Mouse (Mus musculus): ENCODE results near the gene Pde1a.

Gene Pde1a

GRCm38 (mm10) chr2:80046751-80047513 lies 82.3 kb downstream of the Pde1a start:
- DNase-seq (ENCODE audit: low spot score in 2 of 2), result no peak

- no peak for DNase-seq (ENCODE audit: low spot score in 2 of 2)
Measured at GRCm38 (mm10) chr2:80038642-80039445, 90.4 kb downstream of the Pde1a start.

DNA sequence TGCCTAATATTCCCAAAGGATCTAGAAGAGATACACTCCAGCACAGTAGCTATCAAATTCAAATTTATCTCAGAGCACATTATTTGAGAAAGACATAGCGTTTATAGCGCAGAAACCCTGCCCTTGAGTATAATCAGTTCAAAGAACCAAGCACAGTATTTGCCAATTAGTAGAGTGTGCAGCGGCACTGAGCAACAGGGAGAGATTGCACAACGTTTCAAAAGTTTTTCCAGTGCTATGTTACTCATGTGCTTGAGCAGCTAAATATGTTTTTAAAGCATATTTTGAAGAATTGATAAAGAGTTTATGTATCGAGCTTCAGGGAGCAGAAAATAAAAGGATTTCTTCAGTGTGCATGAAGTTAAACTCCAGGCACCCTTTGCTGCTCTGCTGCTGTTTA lies 91.3 kb downstream of the Pde1a start:
- no peak for DNase-seq (ENCODE audit: low spot score in 2 of 2)

DNA sequence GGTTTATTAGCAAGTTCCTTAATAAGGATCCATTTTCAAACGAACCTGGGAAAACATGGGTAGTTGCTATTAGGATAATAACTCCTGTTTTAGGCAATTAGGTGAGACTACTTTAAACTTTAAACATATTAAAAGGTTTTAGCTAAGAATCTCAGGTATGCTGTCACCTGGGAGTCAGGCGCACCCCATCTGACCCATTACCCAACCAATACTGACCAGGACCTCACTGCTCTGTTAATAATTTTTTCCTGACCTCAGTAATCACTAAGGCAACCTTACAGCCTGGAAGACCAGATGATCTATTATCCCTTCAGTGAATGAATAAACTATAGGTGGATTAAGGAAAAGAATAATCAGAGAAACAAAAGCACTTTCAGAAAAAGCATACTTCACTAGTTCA lies 100.2 kb downstream of the Pde1a start:
- no peak for DNase-seq (ENCODE audit: low spot score in 2 of 2)

DNA sequence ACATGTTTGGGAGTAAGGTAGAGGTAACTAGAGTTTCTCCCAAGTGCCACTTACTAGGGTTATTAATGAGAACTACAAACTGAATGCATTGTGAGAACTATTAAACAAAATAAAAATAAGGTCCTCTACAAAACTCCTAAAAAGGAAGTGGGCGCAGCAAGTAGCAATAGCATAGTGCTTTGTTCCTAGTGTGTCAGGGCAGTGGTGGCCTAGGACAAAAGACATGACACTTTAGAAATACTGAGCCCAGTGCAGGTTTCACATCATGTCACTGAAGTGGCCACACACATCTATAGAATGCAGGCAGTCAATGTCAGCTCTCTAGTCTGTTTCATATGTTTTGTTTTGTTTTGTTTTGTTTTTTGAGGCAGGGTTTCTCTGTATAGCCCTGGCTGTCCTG lies 103.2 kb downstream of the Pde1a start:
- no peak for DNase-seq (ENCODE audit: low spot score in 2 of 2)

- no peak for DNase-seq (ENCODE audit: low spot score in 2 of 2)
Measured at GRCm38 (mm10) chr2:80025597-80025996, 103.7 kb downstream of the Pde1a start.

DNA sequence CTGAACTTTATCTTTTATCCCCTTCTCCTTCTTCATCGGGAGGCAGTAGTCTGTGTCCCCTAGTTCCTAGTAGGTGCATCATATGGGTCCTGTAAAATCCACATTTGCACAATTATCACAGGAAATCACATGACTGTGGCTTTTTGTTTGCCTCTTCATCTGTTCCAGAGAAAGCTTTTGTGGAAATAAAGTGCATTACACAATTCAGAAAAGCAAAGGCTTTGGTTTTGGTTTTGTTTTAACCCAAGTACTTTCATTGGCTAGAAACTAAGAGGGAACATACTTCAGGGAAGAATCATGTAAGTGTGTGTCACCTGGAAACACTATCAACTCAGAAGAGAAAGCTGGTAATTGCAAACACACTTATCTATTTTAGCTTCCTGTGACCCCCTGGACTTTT lies 104.2 kb downstream of the Pde1a start:
- DNase-seq (ENCODE audit: low spot score in 2 of 2), result no peak

GRCm38 (mm10) chr2:80014161-80014560 lies 115.1 kb downstream of the Pde1a start:
- DNase-seq (ENCODE audit: low spot score in 2 of 2), result no peak

DNA sequence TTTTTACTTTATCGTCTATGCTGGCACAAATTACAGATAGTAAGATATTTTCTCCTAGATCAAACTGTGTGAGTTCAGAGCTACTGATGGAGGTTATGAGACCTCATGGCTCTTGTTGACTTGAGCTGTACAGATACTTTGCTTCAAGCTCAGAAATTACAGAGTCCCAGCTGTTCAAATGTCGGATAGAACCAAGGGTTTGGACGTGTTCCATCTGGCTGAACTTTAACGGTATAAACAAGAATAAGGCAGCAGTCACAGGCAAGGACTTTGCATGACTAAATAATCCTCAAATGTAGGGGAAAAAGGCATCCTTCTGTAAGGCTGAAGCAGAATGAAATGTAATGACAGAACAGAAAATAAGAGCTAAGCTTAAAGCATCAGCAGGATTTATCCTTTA lies 116.2 kb downstream of the Pde1a start:
- no peak for DNase-seq (ENCODE audit: low spot score in 2 of 2)

GRCm38 (mm10) chr2:79999168-79999567 lies 130.1 kb downstream of the Pde1a start:
- DNase-seq (ENCODE audit: low spot score in 2 of 2), result no peak

DNA sequence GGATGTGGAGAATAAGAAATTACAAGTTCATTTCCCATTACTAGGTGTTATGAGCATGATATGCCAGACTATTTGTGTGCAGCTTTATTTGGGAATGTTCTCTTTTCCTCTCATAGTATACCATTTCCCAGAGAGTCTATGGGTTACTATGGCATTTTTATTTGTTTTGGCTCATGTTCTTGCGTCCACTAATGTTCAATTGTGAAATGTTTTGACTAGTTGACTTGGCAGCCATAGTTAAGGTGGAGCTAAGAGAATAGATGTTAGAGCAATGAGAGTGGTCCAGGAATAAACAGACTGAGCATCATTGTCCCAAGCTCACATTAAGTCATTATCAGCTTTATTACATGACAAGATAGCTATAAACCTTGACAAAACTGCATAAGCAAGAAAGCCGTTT lies 130.8 kb downstream of the Pde1a start:
- no peak for DNase-seq (ENCODE audit: low spot score in 2 of 2)

GRCm38 (mm10) chr2:79991642-79992041 lies 137.6 kb downstream of the Pde1a start:
- no peak for DNase-seq (ENCODE audit: low spot score in 2 of 2)

- no peak for DNase-seq (ENCODE audit: low spot score in 2 of 2)
Measured at GRCm38 (mm10) chr2:79983778-79984177, 145.5 kb downstream of the Pde1a start.

DNA sequence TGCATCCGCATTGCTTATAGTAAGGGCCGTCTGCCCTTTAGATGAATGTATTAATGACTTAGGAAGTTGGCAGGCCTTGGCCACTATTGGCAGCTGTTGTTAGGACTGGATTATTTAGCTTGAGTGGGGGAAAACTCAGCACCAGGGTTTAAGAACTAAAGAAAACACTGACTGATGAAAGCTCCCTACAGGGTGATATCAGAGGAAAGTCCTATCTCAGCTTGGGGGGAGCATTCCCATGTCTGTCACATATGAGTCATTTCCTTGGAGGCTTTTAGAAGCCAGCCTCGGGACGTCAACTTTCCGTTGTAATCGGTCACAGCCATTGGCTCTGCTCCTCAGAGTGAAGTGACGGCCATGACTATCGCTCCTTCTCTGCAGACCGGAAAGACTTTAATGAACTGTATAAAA lies 146.0 kb downstream of the Pde1a start:
- no peak for DNase-seq (ENCODE audit: low spot score in 2 of 2)

DNA sequence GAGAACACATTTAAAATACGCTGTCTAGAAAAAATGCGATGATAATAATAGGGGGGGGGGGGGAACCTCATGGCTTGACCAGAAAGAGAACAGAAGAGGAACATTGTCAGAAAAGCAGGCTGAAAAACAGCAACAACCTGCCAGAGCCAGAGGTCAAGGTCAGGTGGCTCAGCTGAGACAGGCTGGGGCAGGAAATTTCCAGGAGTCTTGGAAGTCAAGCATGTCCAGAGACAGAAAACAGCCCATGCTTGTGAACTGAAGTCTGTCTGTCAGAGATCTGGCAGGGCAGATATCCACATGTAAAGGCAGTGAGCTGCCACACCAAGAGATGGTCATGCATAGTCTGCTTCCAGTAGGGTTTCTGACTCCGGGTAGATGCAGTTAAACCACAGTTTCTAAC lies 147.5 kb downstream of the Pde1a start:
- no peak for DNase-seq (ENCODE audit: low spot score in 2 of 2)

GRCm38 (mm10) chr2:79978992-79979391 lies 150.3 kb downstream of the Pde1a start:
- DNase-seq (ENCODE audit: low spot score in 2 of 2), result no peak

- no peak for DNase-seq (ENCODE audit: low spot score in 2 of 2)
Measured at GRCm38 (mm10) chr2:79977259-79977658, 152.0 kb downstream of the Pde1a start.

GRCm38 (mm10) chr2:79975947-79976346 lies 153.3 kb downstream of the Pde1a start:
- no peak for DNase-seq (ENCODE audit: low spot score in 2 of 2)

DNA sequence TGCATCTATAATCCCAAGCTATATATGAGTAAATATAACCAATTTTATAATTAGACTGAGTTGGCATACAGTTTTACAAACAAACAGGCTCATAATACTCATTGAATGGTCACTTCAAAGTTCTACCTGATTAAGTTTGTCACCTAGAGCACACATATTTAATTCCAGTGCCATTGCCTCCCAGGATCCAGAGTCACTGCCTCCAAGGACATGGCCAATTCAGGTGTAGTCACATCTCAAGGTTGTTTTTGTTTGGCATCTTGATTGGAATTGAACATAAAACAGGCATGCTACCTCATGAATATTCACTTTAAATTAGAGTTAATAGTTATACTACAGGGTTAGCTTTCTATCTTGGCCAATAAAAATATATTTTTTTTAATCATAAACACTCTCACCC lies 157.0 kb downstream of the Pde1a start:
- no peak for DNase-seq (ENCODE audit: low spot score in 2 of 2)

DNA sequence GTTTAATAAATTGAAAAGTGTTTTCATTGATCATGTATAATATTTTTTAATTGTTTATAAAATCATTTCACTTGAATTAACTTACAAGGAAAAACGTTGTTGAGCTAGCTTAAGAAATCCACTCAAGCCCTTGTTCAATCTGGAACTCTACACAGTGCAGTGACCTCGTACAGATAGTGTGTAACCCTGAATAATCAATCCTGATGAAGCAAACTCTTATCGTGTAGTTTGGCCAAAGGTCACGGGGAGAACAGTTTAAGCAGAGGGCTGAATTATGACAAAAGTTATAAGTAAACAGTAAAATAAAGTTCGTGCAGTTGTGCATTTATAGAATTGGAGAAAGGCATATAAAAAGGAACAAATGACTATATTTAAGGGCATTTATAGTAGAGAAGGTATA lies 159.7 kb downstream of the Pde1a start:
- DNase-seq (ENCODE audit: low spot score in 2 of 2), result no peak

DNA sequence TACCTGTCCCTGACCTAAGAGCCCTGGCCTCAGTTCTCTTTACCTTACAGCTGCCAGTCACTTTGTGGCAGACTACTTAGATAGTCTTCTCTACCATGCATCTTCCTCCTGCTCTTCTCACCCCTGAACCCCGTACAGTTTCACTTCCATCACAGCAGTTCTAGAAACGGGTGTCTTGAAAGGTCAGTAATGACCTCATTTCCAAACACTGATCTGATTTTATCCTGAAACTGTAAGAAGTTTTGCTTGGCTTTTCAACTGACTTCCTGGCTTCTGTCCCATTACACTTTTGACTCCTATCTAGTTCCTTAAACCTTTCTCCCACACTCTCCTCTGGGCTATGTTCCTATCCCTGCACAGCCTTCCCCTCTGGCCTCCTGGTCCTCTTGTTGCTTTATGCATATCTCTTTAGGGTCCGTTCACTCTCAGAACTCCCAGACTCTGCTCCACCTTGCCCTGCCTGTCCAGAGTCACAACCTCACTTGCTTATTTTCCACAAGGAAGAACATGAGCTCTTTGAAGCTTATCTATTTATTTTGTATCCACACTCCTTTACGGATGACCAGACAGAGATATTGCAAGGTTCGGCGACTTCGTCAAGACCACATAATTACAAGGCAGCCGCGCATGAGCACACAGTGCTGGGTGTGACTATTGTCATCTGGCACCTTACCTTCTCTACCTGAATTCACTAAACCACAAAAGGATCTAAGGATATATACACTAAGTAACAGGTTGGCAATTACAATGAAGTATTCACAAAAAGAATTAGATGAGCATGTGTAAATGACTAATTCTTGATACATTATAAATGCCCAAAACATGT lies 162.4 kb downstream of the Pde1a start:
- DNase-seq (ENCODE audit: low spot score in 2 of 2), result no peak

DNA sequence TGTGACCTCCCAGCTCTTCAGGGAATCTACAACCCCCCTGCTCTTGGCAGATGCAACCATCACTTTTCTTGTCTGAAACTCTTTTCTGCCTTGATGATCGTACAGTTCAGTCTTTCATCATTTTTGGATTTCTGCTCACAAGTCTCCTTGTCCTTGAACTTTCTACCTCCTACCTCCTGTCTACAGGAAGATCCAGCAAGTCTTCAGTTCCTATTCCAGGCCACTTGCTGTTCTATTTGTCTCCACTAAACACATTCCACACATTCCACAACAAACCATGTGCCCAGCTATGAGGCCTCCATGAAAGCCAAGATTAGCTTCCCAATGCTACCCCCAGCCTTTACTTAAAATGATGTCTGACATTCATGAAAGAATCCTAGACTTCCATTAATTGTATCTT lies 163.2 kb downstream of the Pde1a start:
- DNase-seq (ENCODE audit: low spot score in 2 of 2), result no peak
